Mouse (Mus musculus) limb, embryonic 12.5 days (tissue): ENCODE data around the gene Pxdn. TPM values are rescaled to one million over a fixed set of nuclear protein-coding genes. Genes with fewer than 3 reads are reported as not detected.

Experiments
- ATAC-seq: fragments of 200-750 bp; cut with Nextera tagmentation; 2 replicates; pipeline ENCODE4 v1.8.0; 2017; ENCODE audit warnings: low read depth, moderate TSS enrichment; ENCODE audit not compliant: insufficient number of reproducible peaks, insufficient read depth, low FRiP score, low TSS enrichment
- H3K27ac ChIP-seq: fragments of 300-500 bp; sonication (generic); 2 replicates; pipeline ENCODE4 v1.5.1; 2016; ENCODE audit warnings: mild to moderate bottlenecking, moderate library complexity
- H3K27me3 ChIP-seq: fragments of 300-500 bp; sonication (generic); 2 replicates; pipeline ENCODE4 v1.6.1; 2016; ENCODE audit warnings: mild to moderate bottlenecking, moderate library complexity
- H3K36me3 ChIP-seq: fragments of 300-500 bp; sonication (generic); 2 replicates; pipeline ENCODE4 v1.6.1; 2016; ENCODE audit warnings: mild to moderate bottlenecking, moderate library complexity
- H3K4me1 ChIP-seq: fragments of 300-500 bp; sonication (generic); replicated peaks from 2 replicates; pipeline ENCODE4 v1.6.1; 2016
- H3K4me2 ChIP-seq: fragments of 300-500 bp; sonication (generic); 2 replicates; pipeline ENCODE4 v1.6.1; 2016; ENCODE audit warnings: mild to moderate bottlenecking, moderate library complexity
- H3K4me3 ChIP-seq: fragments of 300-500 bp; sonication (generic); replicated peaks from 2 replicates; pipeline ENCODE4 v1.5.1; 2016; ENCODE audit warnings: mild to moderate bottlenecking
- H3K9ac ChIP-seq: fragments of 300-500 bp; sonication (generic); replicated peaks from 2 replicates; pipeline ENCODE4 v1.6.1; 2016; ENCODE audit warnings: mild to moderate bottlenecking, moderate library complexity
- H3K9me3 ChIP-seq: fragments of 300-500 bp; sonication (generic); 2 replicates; pipeline ENCODE4 v1.6.1; 2016; ENCODE audit warnings: mild to moderate bottlenecking, moderate library complexity
- WGBS: fragments of 180-500 bp; shearing (Covaris S2); methylation state at CpG from one replicate; pipeline ENCODE4 v1.1.7; 2016; 5-methylcytosine and 5-hydroxymethylcytosine counted together
- polyA plus RNA-seq: library from polyadenylated mRNA; unstranded; fragments of >200 nt; fragmentation: Nextera tagmentation; extraction: Ambion mirVana; gene quantifications from 2 replicates; pipeline ENCODE4 v1.2.1, GENCODE M21; 2016

The Pxdn gene
- polyA plus RNA-seq, 1 experiment from 2014 or later = 147 TPM

- Histone ChIP-seq H3K4me3 (no peak overlapping the region), H3K27ac (no peak overlapping the region), H3K9me3 (no peaks in the 10 kb centered on the region), H3K9ac (no peak overlapping the region), H3K4me2 (no peak overlapping the region), H3K27me3 (peaks cover 10% of the 10 kb centered on the region; the same call in 1 of the 2 replicates), H3K36me3 (no peaks in the 10 kb centered on the region), H3K4me1 (no peaks in the 10 kb centered on the region)
- ATAC-seq = no peak
- WGBS = 83% methylated on average over 6 of the region's 6 CpGs
Observed at GRCm38 (mm10) chr12:30048848-30049247, 111.4 kb downstream of the Pxdn start.

GRCm38 (mm10) chr12:30049818-30050217 lies 112.4 kb downstream of the Pxdn start:
- no peak for ATAC-seq
- Histone ChIP-seq H3K4me3 (no peak overlapping the region), H3K27ac (no peak overlapping the region), H3K4me1 (no peaks in the 10 kb centered on the region), H3K36me3 (no peaks in the 10 kb centered on the region), H3K9ac (no peak overlapping the region), H3K9me3 (no peaks in the 10 kb centered on the region), H3K27me3 (peaks cover 10% of the 10 kb centered on the region; the same call in 1 of the 2 replicates), H3K4me2 (no peak overlapping the region)
- 82% methylated on average over 9 of the region's 9 CpGs for WGBS

DNA sequence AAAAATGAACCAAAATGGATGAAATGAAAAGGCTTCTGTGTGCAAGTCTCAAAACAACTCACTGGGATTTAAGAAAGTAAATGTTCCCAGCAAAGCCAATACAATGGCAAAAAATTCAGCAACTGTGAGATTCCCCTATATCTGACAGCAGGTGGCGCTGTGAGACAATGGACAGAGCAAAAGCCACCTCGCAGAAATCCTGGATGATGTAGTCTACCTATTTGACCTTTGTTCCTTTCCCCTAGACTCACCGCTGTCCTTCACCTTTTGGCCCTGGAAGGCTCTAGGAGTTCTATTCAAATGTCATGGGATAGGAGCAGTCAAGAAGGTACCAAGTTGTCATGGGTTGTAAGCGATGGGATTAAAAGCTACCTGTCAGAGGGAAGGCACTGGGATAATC lies 112.8 kb downstream of the Pxdn start:
- no peak for ATAC-seq
- 16% methylated on average over 4 of the region's 4 CpGs for WGBS
- H3K36me3 ChIP-seq = no peaks in the 10 kb centered on the region
- no peaks in the 10 kb centered on the region for H3K9me3 ChIP-seq
- H3K27ac ChIP-seq = no peak overlapping the region
- H3K9ac ChIP-seq = no peak overlapping the region
- no peak overlapping the region for H3K4me2 ChIP-seq
- peaks cover 10% of the 10 kb centered on the region; the same call in 1 of the 2 replicates for H3K27me3 ChIP-seq
- no peaks in the 10 kb centered on the region for H3K4me1 ChIP-seq
- H3K4me3 ChIP-seq = no peak overlapping the region

DNA sequence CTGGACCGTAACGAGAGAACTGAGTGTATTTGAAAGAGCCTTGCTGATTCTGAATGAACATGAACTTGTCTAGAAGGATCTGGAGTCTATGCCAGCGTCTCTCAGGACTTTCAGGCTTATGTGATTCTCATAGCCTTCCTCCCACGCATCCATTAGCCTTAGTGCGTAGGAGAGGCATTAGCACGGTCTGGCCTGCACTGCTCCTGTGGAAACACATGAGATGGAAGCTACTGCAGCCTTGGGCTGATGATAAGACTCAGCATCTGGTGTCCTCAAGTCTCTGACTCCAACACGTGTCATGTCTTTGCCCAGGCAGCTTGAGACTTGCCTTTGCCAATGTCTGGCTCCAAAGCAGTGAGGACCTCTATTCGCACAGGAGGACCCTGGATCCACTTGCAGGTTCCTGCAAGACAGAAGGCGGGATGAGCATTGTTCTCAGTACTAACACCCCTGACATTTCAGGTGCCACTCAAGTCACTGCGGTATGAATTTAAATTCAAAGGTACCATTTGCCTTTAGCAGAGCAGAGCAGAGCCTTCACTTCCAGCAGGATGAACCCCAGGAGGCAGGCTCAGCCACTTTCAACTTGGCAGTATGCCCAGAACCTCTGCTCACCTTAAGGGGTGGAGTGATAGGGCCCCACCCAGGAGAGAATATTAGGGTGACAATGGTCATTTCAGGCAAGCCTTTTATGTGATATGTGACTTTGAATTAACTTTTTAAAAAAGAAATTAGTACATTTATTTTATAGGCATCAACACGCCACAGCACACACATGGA lies 117.5 kb downstream of the Pxdn start:
- Histone ChIP-seq H3K27ac (no peak overlapping the region), H3K4me1 (peaks cover 6% of the 10 kb centered on the region; the same call in 1 of the 2 replicates), H3K36me3 (no peaks in the 10 kb centered on the region), H3K4me2 (no peak overlapping the region), H3K9ac (no peak overlapping the region), H3K27me3 (no peaks in the 10 kb centered on the region; the same call in 1 of the 2 replicates), H3K4me3 (no peak overlapping the region), H3K9me3 (no peaks in the 10 kb centered on the region)
- WGBS = 84% methylated on average over 11 of the region's 11 CpGs
- ATAC-seq = no peak

GRCm38 (mm10) chr12:30058044-30058443 lies 120.6 kb downstream of the Pxdn start:
- no peak for ATAC-seq
- H3K4me1 ChIP-seq = peaks cover 6% of the 10 kb centered on the region; the same call in 1 of the 2 replicates
- no peak overlapping the region for H3K4me3 ChIP-seq
- H3K4me2 ChIP-seq = no peak overlapping the region
- no peaks in the 10 kb centered on the region for H3K36me3 ChIP-seq
- no peaks in the 10 kb centered on the region for H3K9me3 ChIP-seq
- no peak overlapping the region for H3K9ac ChIP-seq
- H3K27ac ChIP-seq = no peak overlapping the region
- WGBS = 18% methylated on average over 6 of the region's 6 CpGs
- H3K27me3 ChIP-seq = peaks cover 9% of the 10 kb centered on the region

DNA sequence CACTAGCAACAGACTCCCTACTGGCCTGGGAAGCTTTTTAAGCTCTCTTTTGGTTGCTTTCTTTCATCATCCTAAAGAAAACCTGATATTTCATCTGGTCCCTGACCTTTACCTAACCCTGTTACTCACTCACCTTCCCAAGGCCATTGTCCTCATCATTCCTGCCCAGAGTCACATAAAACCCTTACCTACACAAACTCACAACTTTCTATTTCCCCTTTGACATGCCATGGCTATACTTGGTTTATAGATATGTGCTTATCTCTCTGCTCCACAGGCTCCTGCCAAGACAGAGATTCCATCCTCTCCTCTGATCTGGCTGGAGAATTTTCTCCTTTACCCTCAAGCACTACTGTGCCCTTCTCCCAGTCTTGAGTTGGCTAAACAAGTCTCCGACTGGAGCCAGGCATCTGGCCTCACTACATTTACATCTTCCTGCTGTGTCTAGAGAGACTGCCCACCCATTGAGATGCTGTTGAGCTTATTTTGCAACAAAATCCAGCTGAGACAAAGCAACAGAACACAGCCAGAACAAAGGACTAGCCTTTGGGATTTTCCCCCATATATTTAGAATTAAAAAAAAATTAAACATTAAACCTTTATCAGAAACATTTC lies 124.2 kb downstream of the Pxdn start:
- Histone ChIP-seq H3K27ac (no peak overlapping the region), H3K9me3 (no peaks in the 10 kb centered on the region), H3K36me3 (no peaks in the 10 kb centered on the region), H3K4me1 (peaks cover 6% of the 10 kb centered on the region; the same call in 1 of the 2 replicates), H3K9ac (no peak overlapping the region), H3K4me3 (no peak overlapping the region), H3K27me3 (peaks cover 9% of the 10 kb centered on the region), H3K4me2 (no peak overlapping the region)
- no peak for ATAC-seq
- 28% methylated on average over 1 of the region's 1 CpGs for WGBS

- H3K4me1 ChIP-seq = peaks cover 6% of the 10 kb centered on the region; the same call in 1 of the 2 replicates
- H3K27ac ChIP-seq = no peak overlapping the region
- H3K36me3 ChIP-seq = no peaks in the 10 kb centered on the region
- ATAC-seq = no peak
- no peaks in the 10 kb centered on the region for H3K9me3 ChIP-seq
- H3K4me2 ChIP-seq = no peak overlapping the region
- H3K9ac ChIP-seq = no peak overlapping the region
- 35% methylated on average over 6 of the region's 6 CpGs for WGBS
- no peak overlapping the region for H3K4me3 ChIP-seq
- peaks cover 9% of the 10 kb centered on the region for H3K27me3 ChIP-seq
Observed at GRCm38 (mm10) chr12:30062118-30062505, 124.7 kb downstream of the Pxdn start.

Other genes starting within 250 kb of the Pxdn start
- gene Tpo, start 195.0 kb downstream of the Pxdn start, polyA plus RNA-seq = not detected in 2 replicates